Mouse (Mus musculus) mesoderm, embryonic 11.5 days (tissue): ENCODE measurements around the gene Gm21698.
"Not testable (repeated sequence)": the region's sequence is repeated elsewhere in the genome, so short reads cannot be mapped to it uniquely, and the experiment has no call there.

Experiments used
- DNase-seq: peaks from one replicate; pipeline ENCODE4 v3.0.0-alpha.2; 2012; ENCODE audit warnings: low read depth, low spot score

Gm21698 gene

GRCm38 (mm10) chr5:25988550-25988949, at the start of gene Gm21698:
Gm21698 (minus strand) TSS chr5:25988650.
- not testable (repeated sequence) for DNase-seq

- not testable (repeated sequence) for DNase-seq
Observed at GRCm38 (mm10) chr5:26022816-26023215, 34.4 kb upstream of the Gm21698 start, which contains the start of gene Gm5862. Gm5862 (minus strand) TSS chr5:26022916.

- DNase-seq = not testable (repeated sequence)
Observed at GRCm38 (mm10) chr5:26007697-26008096, 19.2 kb upstream of the Gm21698 start.

GRCm38 (mm10) chr5:26006937-26007695, 18.7 kb upstream of the Gm21698 start:
- DNase-seq = peak; percentile 37

GRCm38 (mm10) chr5:26004698-26005097, 16.2 kb upstream of the Gm21698 start, which contains the start of gene Gm1979:
Gm1979 (minus strand) TSS chr5:26004798.
- DNase-seq = not testable (repeated sequence)

- DNase-seq = not testable (repeated sequence)
Observed at GRCm38 (mm10) chr5:25972563-25972962, 15.9 kb downstream of the Gm21698 start, which contains the start of gene Gm21680. Gm21680 (minus strand) TSS chr5:25972663.

GRCm38 (mm10) chr5:25957050-25957449, 31.4 kb downstream of the Gm21698 start:
- not testable (repeated sequence) for DNase-seq

- peak; percentile 20 for DNase-seq
Observed at GRCm38 (mm10) chr5:25956611-25957010, 31.8 kb downstream of the Gm21698 start.

GRCm38 (mm10) chr5:25954317-25954716, 34.1 kb downstream of the Gm21698 start, which contains the start of gene Gm21671:
Gm21671 (minus strand) TSS chr5:25954417.
- DNase-seq = not testable (repeated sequence)

- not testable (repeated sequence) for DNase-seq
Observed at GRCm38 (mm10) chr5:25945391-25945790, 43.1 kb downstream of the Gm21698 start.

GRCm38 (mm10) chr5:25942281-25942680, 46.2 kb downstream of the Gm21698 start, which contains the start of gene Gm21663:
Gm21663 (minus strand) TSS chr5:25942381.
- DNase-seq = not testable (repeated sequence)
